Mouse (Mus musculus): Measurements from ENCODE around the gene Mdfic.
A peak's percentile ranks its signal among the peaks of the same experiment; 100 is the strongest.
"Not testable (repeated sequence)": the region's sequence is repeated elsewhere in the genome, so short reads cannot be mapped to it uniquely, and the experiment has no call there.

The Mdfic gene

DNA sequence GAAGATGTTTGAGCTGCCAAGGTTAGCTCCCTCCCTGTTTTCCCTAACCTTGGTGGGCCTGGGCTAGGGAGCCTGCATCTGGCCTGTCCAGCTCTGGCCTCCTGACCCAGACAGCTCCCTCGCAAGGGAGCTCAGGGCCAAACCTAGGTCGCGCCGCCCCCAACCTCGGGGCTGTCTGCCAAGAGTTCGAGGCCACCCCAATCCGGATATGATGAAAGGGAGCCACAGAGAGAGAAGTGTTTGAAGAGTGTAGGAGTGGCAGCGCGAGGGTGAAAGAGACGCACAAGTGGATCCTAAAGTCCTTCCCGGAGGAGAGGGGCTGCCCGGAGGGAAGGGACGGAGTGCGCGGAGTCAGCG lies at the start of gene Mdfic:
TSS of gene Mdfic (plus strand) at position 201 of the 357 bp plus-strand sequence.
- DNase-seq = peak; percentile 8

- DNase-seq = no peak
These were observed 49.1 kb upstream of the Mdfic start for GRCm38 (mm10) chr6:15671364-15671763.

DNA sequence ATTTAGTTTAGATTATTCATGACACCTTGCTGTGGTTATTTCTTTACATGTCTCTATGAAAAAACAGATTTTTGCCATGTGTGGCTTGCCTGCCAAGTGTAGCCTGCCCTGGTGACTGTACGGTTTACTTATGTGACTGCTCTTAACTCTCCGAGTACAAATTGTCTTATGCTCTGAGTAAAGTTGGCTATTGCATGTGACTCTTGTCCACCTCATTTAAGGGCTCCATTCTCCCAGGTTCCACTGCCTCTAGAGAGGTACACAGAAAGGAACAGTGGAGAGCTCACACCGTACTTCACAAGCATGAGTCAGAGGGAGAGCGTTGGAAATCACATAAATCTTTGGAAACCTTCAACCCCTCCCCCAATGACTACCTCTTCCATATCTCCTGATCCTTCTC lies 10.4 kb upstream of the Mdfic start:
- DNase-seq = no peak

DNA sequence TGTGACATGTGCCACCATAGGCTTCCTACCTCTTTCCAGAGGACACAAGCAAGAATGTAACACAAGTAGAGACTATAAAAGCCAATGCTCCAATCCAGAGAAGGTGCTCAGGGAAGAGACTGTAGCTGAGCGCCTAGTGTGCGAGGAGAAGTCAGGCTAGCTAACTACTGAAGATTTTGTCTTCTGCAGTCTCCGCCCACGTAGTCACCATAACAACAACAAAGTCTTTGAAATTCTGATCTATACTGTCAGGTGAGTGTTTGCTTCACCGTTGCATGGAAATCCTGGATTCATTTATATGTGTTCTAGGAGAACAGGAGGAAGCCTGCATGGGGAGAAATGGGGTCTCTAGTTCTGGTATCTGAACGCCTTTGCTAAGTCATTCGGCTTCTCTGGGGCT lies 9.8 kb upstream of the Mdfic start:
- DNase-seq = no peak

- DNase-seq = no peak
These were observed 7.5 kb upstream of the Mdfic start for GRCm38 (mm10) chr6:15712860-15713385.

- not testable (repeated sequence) for DNase-seq
These were observed 6.4 kb upstream of the Mdfic start for GRCm38 (mm10) chr6:15714036-15714435.

DNA sequence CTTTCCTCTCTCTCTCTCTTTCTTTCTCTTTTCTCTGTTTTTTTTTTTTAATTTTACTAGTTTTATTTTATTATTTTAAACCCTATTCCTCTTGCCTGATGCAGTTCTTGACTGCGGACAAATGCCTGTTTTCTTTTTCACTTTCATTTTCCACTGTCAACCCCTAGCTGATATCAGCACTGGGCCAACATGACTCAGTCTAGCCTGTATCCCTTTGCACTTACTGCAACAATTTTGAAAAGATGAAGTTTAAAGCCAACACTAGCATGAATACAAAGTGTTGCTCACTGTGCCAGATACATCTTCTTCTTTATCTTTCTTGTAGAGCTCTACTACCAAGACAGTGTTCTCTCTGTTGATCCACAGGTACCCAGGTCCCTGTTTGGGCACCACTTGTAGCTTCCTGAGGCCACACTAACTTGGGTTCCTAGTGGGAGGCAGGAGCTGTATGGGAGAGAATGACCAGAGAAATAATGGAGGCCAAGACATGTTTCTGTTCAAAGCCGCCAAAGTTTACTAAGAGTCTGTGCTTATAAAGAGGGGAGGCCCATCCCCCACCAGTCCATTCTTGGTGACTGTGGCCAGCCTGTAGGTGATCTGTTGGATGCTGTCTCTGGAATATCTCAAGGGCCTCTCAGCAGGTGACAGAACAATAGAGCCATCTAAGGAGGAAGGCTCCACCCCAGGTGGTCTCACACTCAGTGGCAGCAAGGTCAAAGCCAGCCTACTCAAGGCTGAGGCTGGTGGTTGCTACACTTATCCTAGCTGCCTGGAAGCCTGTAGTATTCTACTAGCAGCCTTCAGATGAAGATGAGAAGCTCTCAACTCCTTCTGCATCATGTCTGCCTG lies 5.2 kb upstream of the Mdfic start:
- no peak for DNase-seq

DNA sequence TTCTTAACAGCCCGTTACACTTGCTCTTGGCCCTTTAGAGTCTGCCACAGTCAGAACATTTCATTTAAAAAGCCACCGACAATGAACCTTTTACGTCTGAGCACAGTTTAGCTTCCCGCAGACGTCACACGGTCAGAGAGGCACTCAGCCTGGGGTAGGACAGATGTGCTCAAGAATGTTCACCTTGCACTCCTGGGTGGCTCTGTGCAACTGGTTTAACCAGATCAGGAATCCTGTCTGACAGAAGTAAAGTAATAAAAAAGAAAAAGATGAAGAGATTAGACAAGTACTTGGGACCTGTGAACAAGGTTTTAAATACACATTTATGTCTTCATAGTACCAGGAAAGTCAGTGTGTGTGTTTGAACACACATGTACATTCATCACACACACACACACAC lies 542 bp upstream of the Mdfic start:
- no peak for DNase-seq

- DNase-seq = peak; percentile 10
These were observed 606 bp downstream of the Mdfic start for GRCm38 (mm10) chr6:15720818-15721715.

DNA sequence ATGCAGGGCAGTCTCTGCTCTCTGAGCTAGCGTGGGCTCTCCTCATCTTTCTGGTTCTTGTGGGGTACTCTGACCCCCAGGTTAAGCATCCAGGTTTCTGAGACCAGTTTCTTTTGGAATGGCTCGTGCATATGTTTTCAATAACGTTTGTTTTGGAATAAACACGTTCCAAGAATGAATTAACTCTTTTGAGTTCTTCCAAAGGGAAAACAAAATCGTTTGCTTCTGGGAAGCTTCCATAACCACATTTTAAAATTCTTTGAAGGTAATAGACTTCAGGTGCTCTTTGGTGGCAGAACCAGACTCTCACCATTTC lies 1.2 kb downstream of the Mdfic start:
- no peak for DNase-seq

DNA sequence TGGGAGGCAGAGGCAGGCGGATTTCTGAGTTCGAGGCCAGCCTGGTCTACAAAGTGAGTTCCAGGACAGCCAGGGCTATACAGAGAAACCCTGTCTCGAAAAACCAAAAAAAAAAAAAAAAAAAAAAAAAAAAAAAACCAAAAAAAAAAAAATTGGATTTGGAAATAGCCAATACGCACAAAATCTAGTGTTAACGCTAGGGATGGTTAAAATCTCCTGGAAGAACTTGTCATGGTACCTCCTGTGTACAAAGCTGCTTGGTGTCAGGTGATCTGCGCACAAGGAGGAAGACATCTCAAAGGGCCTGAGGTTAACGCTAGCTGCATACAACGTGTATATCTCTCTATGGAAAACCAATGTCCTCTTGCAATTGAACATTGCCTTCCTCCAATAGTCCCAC lies 2.2 kb downstream of the Mdfic start:
- DNase-seq = not testable (repeated sequence)

- no peak for DNase-seq
These were observed 3.8 kb downstream of the Mdfic start for GRCm38 (mm10) chr6:15724304-15724703.

DNA sequence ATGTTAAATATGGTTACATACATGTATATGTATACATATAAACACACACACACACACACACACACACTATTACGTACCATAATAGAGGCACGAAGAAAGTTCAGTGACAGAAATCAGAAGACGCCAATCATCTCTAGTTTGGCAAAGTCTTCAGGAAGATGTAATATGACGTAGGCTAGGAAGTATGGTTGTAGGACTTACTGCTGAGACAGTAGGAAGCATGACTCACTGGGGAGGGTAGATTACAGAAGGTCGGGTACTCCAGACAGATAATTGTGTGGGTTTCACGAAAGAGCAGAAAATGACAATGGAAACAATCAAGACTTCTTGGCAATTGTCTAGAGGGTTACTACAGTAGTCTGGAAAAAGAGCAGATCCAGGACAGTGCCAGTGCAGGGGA lies 6.0 kb downstream of the Mdfic start:
- DNase-seq = no peak

GRCm38 (mm10) chr6:15727681-15728410 lies 7.4 kb downstream of the Mdfic start:
- no peak for DNase-seq

GRCm38 (mm10) chr6:15728844-15729577 lies 8.6 kb downstream of the Mdfic start:
- no peak for DNase-seq

DNA sequence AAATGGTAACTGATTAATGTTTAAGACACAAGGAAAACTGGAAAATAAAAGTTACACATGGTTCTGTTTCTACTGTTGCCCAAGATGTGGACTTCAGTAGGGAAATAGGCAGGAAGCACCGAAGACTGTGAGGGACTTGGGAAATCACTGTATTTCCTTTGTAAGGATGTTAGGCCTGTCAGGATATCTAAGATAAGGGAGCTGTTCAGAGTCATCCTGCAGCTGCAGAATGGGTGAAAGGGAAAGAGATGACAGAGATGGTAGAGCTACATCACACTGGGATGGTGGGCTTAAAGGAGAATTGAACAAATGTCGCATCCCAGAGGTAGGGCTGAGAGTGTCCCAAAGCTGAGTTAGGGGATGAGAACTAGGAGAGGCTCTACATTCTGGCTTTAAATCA lies 9.8 kb downstream of the Mdfic start:
- DNase-seq = no peak

- no peak for DNase-seq
These were observed 10.2 kb downstream of the Mdfic start for GRCm38 (mm10) chr6:15730666-15731065.

- no peak for DNase-seq
These were observed 11.0 kb downstream of the Mdfic start for GRCm38 (mm10) chr6:15731452-15731851.

DNA sequence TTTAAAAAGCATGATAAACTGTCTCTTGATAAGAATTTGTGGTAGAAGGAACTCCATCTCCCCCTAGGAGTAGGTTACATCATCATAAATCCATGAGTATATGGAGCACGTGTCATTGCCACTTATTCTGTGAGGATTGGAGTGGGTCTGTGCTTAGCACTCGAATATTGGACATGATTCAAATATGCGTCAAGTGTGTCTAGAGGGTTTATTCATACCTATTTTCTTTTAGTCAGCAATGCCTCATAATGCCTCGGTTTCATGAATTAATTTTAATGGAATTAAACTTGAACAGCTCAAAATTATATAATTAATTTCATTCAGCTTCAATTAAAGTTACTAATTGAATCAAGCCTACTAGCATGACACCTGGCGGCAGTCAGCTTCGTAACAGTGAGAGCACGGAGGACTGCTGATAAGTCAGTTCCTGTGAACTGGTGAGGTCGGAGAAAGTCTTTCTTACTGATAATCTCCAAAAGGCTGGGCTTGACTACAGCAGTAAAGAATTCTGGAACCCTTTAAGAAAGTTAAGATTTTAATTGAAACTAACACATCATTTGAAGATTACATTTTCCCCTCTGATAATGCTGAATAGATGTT lies 17.0 kb downstream of the Mdfic start:
- DNase-seq = no peak

DNA sequence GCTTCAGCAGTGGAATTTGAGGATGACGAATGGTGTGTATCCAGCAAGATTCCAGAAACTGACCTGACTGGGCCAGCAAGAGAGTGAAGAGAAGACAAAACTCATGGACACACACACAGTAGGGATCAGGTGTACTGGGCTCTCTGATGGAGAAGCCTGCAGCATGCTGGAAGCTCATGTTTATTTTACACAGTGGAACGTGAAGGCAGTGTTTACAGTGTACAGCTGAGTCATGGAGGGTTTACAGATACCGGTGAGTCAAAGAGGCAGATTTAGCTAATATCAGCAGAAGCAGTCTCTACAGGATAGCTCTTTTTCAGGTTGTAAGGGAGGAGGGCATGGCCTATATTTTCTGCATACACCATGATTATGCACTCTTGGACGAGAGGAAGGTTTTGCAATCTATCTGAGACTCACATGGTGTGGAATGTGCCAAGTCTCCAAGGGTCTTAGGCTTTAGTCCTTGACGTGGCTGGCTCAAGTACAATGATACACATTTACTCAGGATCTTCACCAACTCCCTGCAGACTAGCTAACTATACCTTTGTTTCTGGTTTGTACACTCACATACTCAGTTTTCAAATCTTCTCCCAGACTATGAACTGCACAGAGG lies 18.0 kb downstream of the Mdfic start:
- DNase-seq = no peak

DNA sequence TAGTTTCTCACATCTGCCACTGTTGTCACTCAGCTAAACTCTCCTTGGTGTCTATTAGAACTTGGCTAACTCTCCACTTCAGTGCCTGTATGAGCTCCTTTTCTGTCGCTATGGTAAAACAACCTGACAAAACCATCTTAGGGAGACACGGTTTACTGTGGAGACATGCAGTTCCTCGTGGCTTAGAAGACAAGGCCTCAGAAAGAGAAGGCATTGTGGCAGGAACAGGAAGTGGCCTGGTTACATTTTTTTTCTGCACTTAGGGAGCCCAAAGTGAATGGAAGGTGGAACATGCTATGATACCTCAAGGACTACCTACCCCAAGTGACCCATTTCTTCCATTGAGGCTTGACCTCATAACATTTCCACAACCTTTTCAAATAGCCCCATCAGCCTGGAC lies 18.7 kb downstream of the Mdfic start:
- DNase-seq = no peak

All from right cerebral cortex, postnatal 14 days (tissue).